Mouse (Mus musculus) heart, embryonic 14.5 days (tissue): ENCODE measurements at regions not wholly inside any gene's neighbourhood (a gene's known extent, or its start where the extent isn't known, plus 50 kb on each side); places are given as distances from the start of the nearest gene placed in this dataset.
A peak's percentile ranks its signal among the peaks of the same experiment; 100 is the strongest.
"Not testable (repeated sequence)": the region's sequence is repeated elsewhere in the genome, so short reads cannot be mapped to it uniquely, and the experiment has no call there.

ENCODE experiments used
- ATAC-seq: fragments of 200-750 bp; cut with Nextera tagmentation; 2 replicates; pipeline ENCODE4 v1.8.0; 2017; ENCODE audit warnings: low read depth, moderate TSS enrichment; ENCODE audit not compliant: insufficient number of reproducible peaks, insufficient read depth, low FRiP score
- H3K27ac ChIP-seq, 2 experiments: fragments of 200-500 bp in 1 of 2; fragments of 300-500 bp in 1 of 2; sonication (generic) in 1 of 2; replicated peaks in 1 of 2; 2 replicates each; pipeline ENCODE4 v1.5.1; 2012 to 2014; ENCODE audit warnings: low read depth in 2 of 2, low read length in 2 of 2, control low read depth in 1 of 2, mild to moderate bottlenecking in 1 of 2, mixed read lengths in 1 of 2; ENCODE audit not compliant: control insufficient read depth in 1 of 2, insufficient read depth in 1 of 2
- H3K27me3 ChIP-seq: fragments of 300-500 bp; sonication (generic); 2 replicates; pipeline ENCODE4 v1.6.1; 2014; ENCODE audit warnings: mild to moderate bottlenecking, low read length, control low read depth; ENCODE audit not compliant: control insufficient read depth, insufficient read depth
- H3K36me3 ChIP-seq: fragments of 300-500 bp; sonication (generic); 2 replicates; pipeline ENCODE4 v1.6.1; 2014; ENCODE audit warnings: mild to moderate bottlenecking, control low read depth, low read length, mixed read lengths; ENCODE audit not compliant: control insufficient read depth, insufficient read depth
- H3K4me1 ChIP-seq, 2 experiments: fragments of 200-500 bp in 1 of 2; fragments of 300-500 bp in 1 of 2; sonication (generic) in 1 of 2; 2 replicates each; pipeline ENCODE4 v1.6.1; 2012 to 2014; ENCODE audit warnings: low read length in 2 of 2, control low read depth in 1 of 2, mixed read lengths in 1 of 2; ENCODE audit not compliant: control insufficient read depth in 2 of 2, insufficient read depth in 2 of 2
- H3K4me2 ChIP-seq: fragments of 300-500 bp; sonication (generic); 2 replicates; pipeline ENCODE4 v1.6.1; 2014; ENCODE audit warnings: mild to moderate bottlenecking, low read length
- H3K4me3 ChIP-seq, 2 experiments: fragments of 200-500 bp in 1 of 2; fragments of 300-500 bp in 1 of 2; sonication (generic) in 1 of 2; 2 replicates each; pipeline ENCODE4 v1.5.1; 2012 to 2014; ENCODE audit warnings: low read length in 2 of 2, mild to moderate bottlenecking in 2 of 2, control low read depth in 1 of 2, low read depth in 1 of 2, moderate library complexity in 1 of 2; ENCODE audit not compliant: control insufficient read depth in 1 of 2, insufficient read depth in 1 of 2
- H3K9ac ChIP-seq: fragments of 300-500 bp; sonication (generic); 2 replicates; pipeline ENCODE4 v1.6.1; 2014; ENCODE audit warnings: mild to moderate bottlenecking, low read length
- H3K9me3 ChIP-seq: fragments of 300-500 bp; sonication (generic); 2 replicates; pipeline ENCODE4 v1.6.1; 2016; ENCODE audit warnings: low read length, control low read depth; ENCODE audit not compliant: control insufficient read depth
- WGBS: fragments of 180-500 bp; shearing (Covaris S2); extraction: QIAGEN DNeasy Blood & Tissue Kit; methylation state at CpG from one replicate; pipeline ENCODE4 v1.1.7; 2014; 5-methylcytosine and 5-hydroxymethylcytosine counted together

- no peak for ATAC-seq
- Histone ChIP-seq H3K4me1 (no peaks in the 10 kb centered on the region), H3K27me3 (no peaks in the 10 kb centered on the region), H3K4me2 (no peak overlapping the region), H3K9ac (no peak overlapping the region), H3K9me3 (no peaks in the 10 kb centered on the region), H3K4me3 (no peak overlapping the region), H3K27ac (no peak overlapping the region), H3K36me3 (no peaks in the 10 kb centered on the region)
- WGBS: 70% methylated on average over 3 of the region's 3 CpGs
Observed at GRCm38 (mm10) chr14:110934816-110935215, 179.9 kb upstream of the Slitrk6 start.

- Histone ChIP-seq H3K9ac (no peak overlapping the region), H3K36me3 (no peaks in the 10 kb centered on the region), H3K27ac (no peak overlapping the region), H3K4me2 (no peak overlapping the region), H3K9me3 (no peaks in the 10 kb centered on the region), H3K4me3 (no peak overlapping the region), H3K4me1 (no peaks in the 10 kb centered on the region), H3K27me3 (no peaks in the 10 kb centered on the region)
- no peak for ATAC-seq
Observed at GRCm38 (mm10) chr14:110921989-110922388, 167.0 kb upstream of the Slitrk6 start.

GRCm38 (mm10) chr14:110913341-110913740 is 158.4 kb upstream of the Slitrk6 start:
- Histone ChIP-seq H3K9me3 (no peaks in the 10 kb centered on the region), H3K27ac (no peak overlapping the region), H3K4me2 (no peak overlapping the region), H3K4me3 (no peak overlapping the region), H3K27me3 (no peaks in the 10 kb centered on the region), H3K4me1 (no peaks in the 10 kb centered on the region), H3K9ac (no peak overlapping the region), H3K36me3 (no peaks in the 10 kb centered on the region)
- WGBS: 74% methylated on average over 2 of the region's 2 CpGs
- no peak for ATAC-seq

- Histone ChIP-seq H3K4me3 (no peak overlapping the region), H3K27ac (no peak overlapping the region), H3K4me2 (no peak overlapping the region), H3K27me3 (no peaks in the 10 kb centered on the region), H3K36me3 (no peaks in the 10 kb centered on the region), H3K4me1 (no peaks in the 10 kb centered on the region), H3K9me3 (no peaks in the 10 kb centered on the region), H3K9ac (no peak overlapping the region)
- 69% methylated on average over 1 of the region's 1 CpGs for WGBS
- no peak for ATAC-seq
Observed at GRCm38 (mm10) chr14:110892865-110893264, 137.9 kb upstream of the Slitrk6 start.

- Histone ChIP-seq H3K9ac (no peak overlapping the region), H3K4me3 (no peak overlapping the region), H3K4me1 (no peaks in the 10 kb centered on the region), H3K9me3 (no peaks in the 10 kb centered on the region), H3K36me3 (no peaks in the 10 kb centered on the region), H3K4me2 (no peak overlapping the region), H3K27me3 (no peaks in the 10 kb centered on the region), H3K27ac (no peak overlapping the region)
- no peak for ATAC-seq
Observed at GRCm38 (mm10) chr14:110871339-110871738, 116.4 kb upstream of the Slitrk6 start.

- Histone ChIP-seq H3K4me2 (no peak overlapping the region), H3K27ac (no peak overlapping the region), H3K9ac (no peak overlapping the region), H3K27me3 (no peaks in the 10 kb centered on the region), H3K9me3 (no peaks in the 10 kb centered on the region), H3K4me3 (no peak overlapping the region), H3K36me3 (no peaks in the 10 kb centered on the region), H3K4me1 (0 out of 4 replicates have a peak, but pooled peaks cover 0 to 2% of the 10 kb centered on the region in 2 experiments)
- ATAC-seq: no peak
Observed at GRCm38 (mm10) chr14:110824642-110825041, 69.7 kb upstream of the Slitrk6 start.

- H3K4me1 ChIP-seq, H3K27me3 ChIP-seq, H3K36me3 ChIP-seq, H3K4me3 ChIP-seq, H3K9me3 ChIP-seq, H3K9ac ChIP-seq: not testable (repeated sequence)
- 0 out of 4 replicates have a peak overlapping the region, but pooled peaks of 1 of the 2 experiments have one; percentile 37 for H3K27ac ChIP-seq
- peak overlapping the region; percentile 21; the same call in 1 of the 2 replicates for H3K4me2 ChIP-seq
- WGBS: 31% methylated on average over 3 of the region's 3 CpGs
- ATAC-seq: peak; percentile 21; the same call in 1 of the 2 replicates
Observed at GRCm38 (mm10) chr14:110822174-110822573, 67.2 kb upstream of the Slitrk6 start.
